ENCODE assay signal across 23 mouse cellular contexts in the genomic region with DNA sequence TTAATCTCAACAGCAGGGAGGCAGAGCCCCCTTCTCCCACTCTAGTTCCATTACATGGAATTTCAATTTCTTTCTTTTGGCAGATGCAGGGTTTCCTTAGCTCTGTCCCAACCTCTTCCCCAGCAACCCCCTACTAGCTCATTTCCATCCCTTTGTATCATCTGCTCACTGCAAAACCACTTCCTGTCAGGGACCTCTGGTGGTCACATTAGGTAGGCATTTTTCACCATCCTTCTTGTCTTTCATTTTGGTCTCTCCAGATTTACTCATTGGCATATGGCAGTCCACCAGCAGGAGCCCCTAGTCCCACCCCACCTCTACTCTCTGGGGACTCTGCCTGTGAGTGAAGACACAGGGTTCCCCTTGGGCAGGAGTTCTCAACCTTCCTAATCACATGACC.
DNase-seq lines count a peak whose midpoint lies in the region; ATAC-seq and TF ChIP-seq lines count a peak whose summit lies in the region.
"Had no signal": no experiment of that assay in that cellular context is flagged by ENCODE, and none has a peak within 500 bp of the region (broad histone marks: within the 10 kb centered on the region; RNA-seq: fewer than 3 reads in every experiment).

No protein-coding gene starts in this region.

- no peak for TF ChIP-seq EP300 in CH12.LX (IDR thresholded peaks at IDR 0.05; ENCODE audit: low read length)

- TF ChIP-seq CTCF in kidney, postnatal 0 days (IDR thresholded peaks at IDR 0.05; ENCODE audit: low read depth) = peak; percentile 37
- TF ChIP-seq CTCF in midbrain, postnatal 0 days (IDR thresholded peaks at IDR 0.05) = peak; percentile 27
- TF ChIP-seq CTCF in CH12.LX (conservative IDR thresholded peaks at IDR 0.05 in 1 of 2, IDR thresholded peaks at IDR 0.05 in 1 of 2; ENCODE audit: low read depth in 2 of 2, low read length in 2 of 2) = peak in 1 of 2 experiments; percentile 58; a peak in 2 of 4 replicates

- no peak overlapping the region for H3K9ac ChIP-seq in kidney, postnatal 0 days (ENCODE audit: low read depth, low read length)
- H3K9ac ChIP-seq in midbrain, postnatal 0 days (replicated peaks; ENCODE audit: low read length, poor library complexity, severe bottlenecking) = no peak overlapping the region
- no peak overlapping the region for H3K9ac ChIP-seq in midbrain, embryonic 16.5 days (ENCODE audit: low read depth, low read length)
- H3K9ac ChIP-seq in CH12.LX (ENCODE audit: insufficient read depth, low read depth) = no peak overlapping the region
- H3K9ac ChIP-seq: forebrain, embryonic 12.5 days; hindbrain, embryonic 15.5 days; liver, embryonic 13.5 days had no signal

- H3K4me3 ChIP-seq in kidney, postnatal 0 days (replicated peaks; ENCODE audit: low read depth, low read length) = no peak overlapping the region
- no peak overlapping the region for H3K4me3 ChIP-seq in midbrain, postnatal 0 days (ENCODE audit: low read depth, low read length)
- no peak overlapping the region for H3K4me3 ChIP-seq in midbrain, embryonic 16.5 days (ENCODE audit: low read depth, low read length)
- H3K4me3 ChIP-seq in CH12.LX (replicated peaks in 1 of 3; ENCODE audit: low read depth in 2 of 3, low read length in 2 of 3, poor library complexity in 1 of 3) = no peak overlapping the region
- H3K4me3 ChIP-seq: forebrain, embryonic 12.5 days; hindbrain, embryonic 15.5 days; limb, embryonic 10.5 days; liver, embryonic 13.5 days; myocyte had no signal

- no peaks in the 10 kb centered on the region for H3K4me1 ChIP-seq in kidney, postnatal 0 days (replicated peaks; ENCODE audit: insufficient read depth, low read length)
- no peaks in the 10 kb centered on the region for H3K4me1 ChIP-seq in midbrain, postnatal 0 days (ENCODE audit: insufficient read depth, low read length)
- H3K4me1 ChIP-seq in midbrain, embryonic 16.5 days (ENCODE audit: control insufficient read depth, insufficient read depth, low read length) = no peaks in the 10 kb centered on the region
- peaks cover 0 to 4% of the 10 kb centered on the region in 2 experiments; a peak in 1 of 4 replicates for H3K4me1 ChIP-seq in CH12.LX (ENCODE audit: control insufficient read depth in 1 of 2, insufficient read depth in 2 of 2)
- H3K4me1 ChIP-seq: forebrain, embryonic 12.5 days; hindbrain, embryonic 15.5 days; limb, embryonic 10.5 days; liver, embryonic 13.5 days had no signal

- DNase-seq in kidney, postnatal 0 days (ENCODE audit: low spot score) = no peak
- no peak for DNase-seq in kidney, postnatal 10 days
- DNase-seq in midbrain, postnatal 0 days (ENCODE audit: low spot score) = no peak
- peak; percentile 52 for DNase-seq in CH12.LX (ENCODE audit: extremely low read depth)
- peak; percentile 3 for DNase-seq in induced T-regulatory cell, adult 2 months (ENCODE audit: low read depth)
- no peak for DNase-seq in heart, adult 8-10 months (ENCODE audit: low spot score)
- no peak for DNase-seq in lung, postnatal 36 days
- DNase-seq: adrenal gland, adult 2 months; cerebellum, adult 11 months; cerebellum, postnatal 25 days; gastrocnemius, postnatal 36 days; kidney, adult 2 months; kidney, postnatal 4 days; liver, embryonic 13.5 days; retina, postnatal 1 day had no signal

- peak; percentile 15 for TF ChIP-seq RAD21 in CH12.LX (IDR thresholded peaks at IDR 0.05; ENCODE audit: low read depth, low read length)

- TF ChIP-seq POLR2A in CH12.LX (IDR thresholded peaks at IDR 0.05; ENCODE audit: low read depth, low read length) = no peak

- in situ Hi-C loops in CH12.LX (cut with MboI; ENCODE audit: low pct_ligation_motif_present, low pct_unique_long_range_greater_than_20kb, low sequenced_read_pairs) = no loop called here

- no peak for ATAC-seq in kidney, postnatal 0 days (replicated peaks; ENCODE audit: low FRiP score, low read depth)
- no peak for ATAC-seq in midbrain, postnatal 0 days (ENCODE audit: low FRiP score)
- no peak for ATAC-seq in midbrain, embryonic 16.5 days

- dilution Hi-C loops in CH12.LX (cut with MboI; ENCODE audit: extremely low pct_ligation_motif_present, extremely low pct_unique_long_range_greater_than_20kb, low sequenced_read_pairs) = no loop called here

- no peaks in the 10 kb centered on the region for H3K36me3 ChIP-seq in kidney, postnatal 0 days (ENCODE audit: insufficient read depth, low read length)
- no peaks in the 10 kb centered on the region for H3K36me3 ChIP-seq in midbrain, postnatal 0 days (ENCODE audit: insufficient read depth, low read length)
- no peaks in the 10 kb centered on the region for H3K36me3 ChIP-seq in midbrain, embryonic 16.5 days (ENCODE audit: control insufficient read depth, insufficient read depth, low read length)
- no peaks in the 10 kb centered on the region for H3K36me3 ChIP-seq in CH12.LX (replicated peaks in 1 of 2; ENCODE audit: control insufficient read depth in 1 of 2, insufficient read depth in 1 of 2, low read length in 1 of 2)
- H3K36me3 ChIP-seq: forebrain, embryonic 12.5 days; hindbrain, embryonic 15.5 days; limb, embryonic 10.5 days; liver, embryonic 13.5 days had no signal

- H3K27me3 ChIP-seq in kidney, postnatal 0 days (ENCODE audit: insufficient read depth, low read length) = no peaks in the 10 kb centered on the region
- H3K27me3 ChIP-seq in midbrain, postnatal 0 days (ENCODE audit: insufficient read depth, low read length) = no peaks in the 10 kb centered on the region
- H3K27me3 ChIP-seq in midbrain, embryonic 16.5 days (ENCODE audit: control insufficient read depth, insufficient read depth, low read depth, low read length) = no peaks in the 10 kb centered on the region
- H3K27me3 ChIP-seq in CH12.LX (replicated peaks) = no peaks in the 10 kb centered on the region
- H3K27me3 ChIP-seq: forebrain, embryonic 12.5 days; hindbrain, embryonic 15.5 days; liver, embryonic 13.5 days had no signal

- H3K79me2 ChIP-seq in CH12.LX (replicated peaks; ENCODE audit: control insufficient read depth, extremely low read depth, insufficient read depth, poor library complexity, severe bottlenecking) = no peaks in the 10 kb centered on the region

- H3K27ac ChIP-seq in kidney, postnatal 0 days = no peak overlapping the region
- no peak overlapping the region for H3K27ac ChIP-seq in midbrain, postnatal 0 days (ENCODE audit: low read depth, low read length)
- H3K27ac ChIP-seq in midbrain, embryonic 16.5 days (ENCODE audit: low read length) = no peak overlapping the region
- H3K27ac ChIP-seq in CH12.LX (ENCODE audit: insufficient read depth, low read depth) = no peak overlapping the region
- H3K27ac ChIP-seq: forebrain, embryonic 12.5 days; hindbrain, embryonic 15.5 days; limb, embryonic 10.5 days; liver, embryonic 13.5 days; macrophage had no signal

- no peaks in the 10 kb centered on the region for H3K9me3 ChIP-seq in kidney, postnatal 0 days (replicated peaks; ENCODE audit: low read length)
- H3K9me3 ChIP-seq in midbrain, postnatal 0 days (ENCODE audit: low read length) = no peaks in the 10 kb centered on the region
- H3K9me3 ChIP-seq in midbrain, embryonic 16.5 days (replicated peaks; ENCODE audit: control insufficient read depth, low read length, poor library complexity, severe bottlenecking) = no peaks in the 10 kb centered on the region
- no peaks in the 10 kb centered on the region for H3K9me3 ChIP-seq in CH12.LX (replicated peaks; ENCODE audit: low read length)
- H3K9me3 ChIP-seq: forebrain, embryonic 12.5 days; hindbrain, embryonic 15.5 days; limb, embryonic 10.5 days; liver, embryonic 13.5 days had no signal

- H3K4me2 ChIP-seq in kidney, postnatal 0 days (ENCODE audit: low read length) = no peak overlapping the region
- no peak overlapping the region for H3K4me2 ChIP-seq in midbrain, postnatal 0 days (ENCODE audit: low read depth, low read length, poor library complexity, severe bottlenecking)
- no peak overlapping the region for H3K4me2 ChIP-seq in midbrain, embryonic 16.5 days (ENCODE audit: low read length)
- H3K4me2 ChIP-seq in CH12.LX (ENCODE audit: insufficient read depth, low read depth, poor library complexity, severe bottlenecking) = peak overlapping the region; percentile 37
- H3K4me2 ChIP-seq: forebrain, embryonic 12.5 days; heart, embryonic 11.5 days; hindbrain, embryonic 15.5 days; liver, embryonic 13.5 days; midbrain, embryonic 11.5 days had no signal

TF ChIP-seq in CH12.LX, 34 proteins besides CTCF, POLR2A, EP300 and RAD21:
- TF ChIP-seq KAT2A (IDR thresholded peaks at IDR 0.05; ENCODE audit: insufficient replicate concordance, low read length) = no peak
- TF ChIP-seq ELF1 (IDR thresholded peaks at IDR 0.05; ENCODE audit: low read depth, low read length) = 0 out of 2 replicates have a peak, but pooled peaks have one; percentile 47
- peak; percentile 39; the same call in 1 of the 2 replicates for TF ChIP-seq SMC3 (IDR thresholded peaks at IDR 0.05; ENCODE audit: low read depth, low read length)
- no peak for TF ChIP-seq ETS1 (conservative IDR thresholded peaks at IDR 0.05; ENCODE audit: low read depth, low read length)

Comparison
In these comparisons a context has a peak if more than half of its experiments do, and no peak if none do; other contexts are left out.
1. DNase-seq: peak in CH12.LX (single experiment) and induced T-regulatory cell, adult 2 months (single experiment); none in kidney, postnatal 0 days (single experiment), kidney, postnatal 10 days (single experiment), midbrain, postnatal 0 days (single experiment), heart, adult 8-10 months (single experiment) and lung, postnatal 36 days (single experiment).